Mouse (Mus musculus) E14TG2a.4 (cell line): ENCODE data around the gene Hhipl1.

Experiments
- H3K27me3 ChIP-seq: 2 replicates; pipeline ENCODE4 v1.6.1; 2014; ENCODE audit warnings: low read length, control low read depth; ENCODE audit not compliant: insufficient read depth
- H3K36me3 ChIP-seq: 2 replicates; pipeline ENCODE4 v1.6.1; 2014; ENCODE audit warnings: low read length, control low read depth; ENCODE audit not compliant: insufficient read depth
- H3K4me1 ChIP-seq: replicated peaks from 2 replicates; pipeline ENCODE4 v1.6.1; 2014; ENCODE audit warnings: low read depth, low read length, control low read depth
- H3K4me3 ChIP-seq: replicated peaks from 2 replicates; pipeline ENCODE4 v1.5.1; 2014; ENCODE audit warnings: mild to moderate bottlenecking, low read length
- H3K9me3 ChIP-seq: 2 replicates; pipeline ENCODE4 v1.6.1; 2014; ENCODE audit warnings: low read length, control low read depth
- CTCF ChIP-seq: conservative IDR thresholded peaks from 2 replicates; pipeline ENCODE4 v1.5.1; 2014; ENCODE audit warnings: low read length
- NANOG ChIP-seq: IDR thresholded peaks from 2 replicates; pipeline ENCODE4 v1.6.1; 2014; ENCODE audit warnings: borderline replicate concordance, low read length, mixed read lengths
- POU5F1 ChIP-seq: IDR thresholded peaks from 2 replicates; pipeline ENCODE4 v1.6.1; 2014; ENCODE audit warnings: low read length, borderline replicate concordance

The Hhipl1 gene

DNA sequence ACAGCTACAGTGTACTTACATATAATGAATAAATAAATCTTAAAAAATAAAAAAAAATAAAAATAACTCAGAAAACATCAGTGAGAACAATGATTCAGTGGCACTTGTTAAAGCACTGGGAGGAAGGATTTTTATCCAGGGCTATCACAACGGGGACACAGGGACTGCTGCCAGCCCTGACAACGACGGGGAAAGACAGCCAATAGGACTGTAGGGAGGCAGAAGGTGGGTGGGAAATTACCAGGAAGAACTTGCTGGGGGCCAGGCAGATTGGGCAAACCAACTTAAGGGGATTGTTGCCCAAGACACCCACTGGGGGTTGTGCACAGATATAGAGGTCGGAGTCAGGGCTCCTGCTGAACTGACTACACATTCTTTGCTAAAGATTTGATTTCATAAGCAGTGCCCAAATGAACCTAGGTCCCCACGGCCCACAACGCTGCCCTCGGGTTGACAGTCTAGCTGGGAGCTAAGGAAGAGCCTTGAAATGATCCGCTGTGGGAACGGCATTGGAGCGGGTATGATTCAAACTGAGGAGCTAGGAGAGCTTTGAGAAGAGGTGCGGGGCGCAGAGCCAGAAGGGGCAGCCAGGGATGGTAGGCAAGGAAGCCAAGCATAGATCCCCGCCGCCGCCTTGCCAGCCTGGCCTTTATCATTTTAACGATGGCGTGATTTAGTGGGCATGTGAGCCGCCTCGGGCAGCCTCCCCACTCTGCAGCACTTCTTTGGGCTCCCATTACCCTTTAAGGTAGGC, 17.8 kb upstream of the Hhipl1 start:
- no peaks in the 10 kb centered on the region for H3K9me3 ChIP-seq
- peak overlapping the region; percentile 68 for H3K4me3 ChIP-seq
- H3K27me3 ChIP-seq = peaks cover 33% of the 10 kb centered on the region
- peaks cover 70% of the 10 kb centered on the region for H3K4me1 ChIP-seq
- TF ChIP-seq CTCF (no peak), POU5F1 (no peak), NANOG (no peak)
- no peaks in the 10 kb centered on the region for H3K36me3 ChIP-seq

DNA sequence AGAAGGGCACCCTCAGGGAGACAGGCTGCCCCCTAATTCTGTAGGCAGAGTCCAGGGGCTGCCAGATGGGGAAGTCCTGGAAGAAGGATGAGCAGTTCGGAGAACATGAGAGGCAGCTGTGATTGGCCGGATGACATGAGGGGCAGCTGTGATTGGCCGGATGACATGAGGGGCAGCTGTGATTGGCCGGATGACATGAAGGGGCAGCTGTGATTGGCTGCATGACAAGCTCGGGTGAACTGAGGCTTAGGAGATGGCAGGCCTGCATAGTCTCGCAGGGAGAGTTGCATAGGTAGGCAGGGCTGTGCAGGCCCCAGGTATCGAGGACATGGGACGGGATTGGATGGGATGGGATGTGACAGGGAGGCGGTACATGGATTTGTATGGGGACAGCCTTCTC, 13.7 kb upstream of the Hhipl1 start:
- H3K27me3 ChIP-seq = peaks cover 37% of the 10 kb centered on the region
- H3K9me3 ChIP-seq = no peaks in the 10 kb centered on the region
- H3K36me3 ChIP-seq = no peaks in the 10 kb centered on the region
- peak overlapping the region; percentile 61 for H3K4me3 ChIP-seq
- no peak for TF ChIP-seq POU5F1
- TF ChIP-seq NANOG = no peak
- no peak for TF ChIP-seq CTCF
- H3K4me1 ChIP-seq = peaks cover 36% of the 10 kb centered on the region

DNA sequence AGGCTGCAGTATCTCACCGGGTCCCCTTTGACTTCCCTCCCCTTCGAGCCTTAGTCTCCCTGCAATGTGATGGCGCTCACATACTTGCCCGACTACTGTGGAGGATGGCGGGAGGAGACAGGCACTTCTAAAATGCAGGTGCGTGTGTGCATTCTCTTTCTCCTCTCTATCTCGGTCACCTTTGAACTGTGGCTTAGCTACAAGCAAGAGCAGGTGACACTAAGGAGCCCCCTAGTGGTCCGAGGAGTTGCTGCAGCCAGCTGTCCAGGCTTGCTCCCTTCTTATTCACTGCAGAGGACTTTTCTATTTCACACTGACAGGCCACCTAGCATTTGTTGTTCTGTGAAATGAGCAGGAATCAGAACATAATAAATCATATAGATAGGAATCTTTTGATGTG, 13.1 kb upstream of the Hhipl1 start:
- Histone ChIP-seq H3K4me1 (peaks cover 33% of the 10 kb centered on the region), H3K9me3 (no peaks in the 10 kb centered on the region), H3K36me3 (no peaks in the 10 kb centered on the region), H3K4me3 (peak overlapping the region; percentile 61), H3K27me3 (peaks cover 38% of the 10 kb centered on the region)
- TF ChIP-seq NANOG = no peak
- no peak for TF ChIP-seq POU5F1
- TF ChIP-seq CTCF = peak; percentile 93

DNA sequence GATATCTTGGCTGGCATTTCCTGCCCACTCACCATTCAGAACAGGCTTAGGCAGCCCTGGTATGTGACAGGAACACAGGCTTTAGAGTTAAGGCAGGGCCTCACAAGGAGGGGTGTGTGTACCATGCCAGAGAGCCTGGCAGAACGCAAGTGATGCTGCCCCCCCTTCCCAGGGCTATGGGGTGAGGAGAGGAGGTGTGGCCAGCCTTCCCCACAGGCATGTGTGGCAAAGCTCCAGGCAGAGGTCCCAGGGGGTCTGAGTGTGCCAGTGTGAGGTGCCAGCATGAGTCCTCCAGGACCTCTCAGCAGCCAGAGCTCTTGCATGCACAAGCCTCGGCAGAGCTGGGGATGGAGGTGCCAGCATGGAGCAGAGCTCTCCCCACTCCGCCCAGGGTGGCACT, 11.4 kb upstream of the Hhipl1 start:
- Histone ChIP-seq H3K27me3 (peaks cover 37% of the 10 kb centered on the region), H3K4me3 (no peak overlapping the region), H3K4me1 (peaks cover 18% of the 10 kb centered on the region), H3K36me3 (no peaks in the 10 kb centered on the region), H3K9me3 (no peaks in the 10 kb centered on the region)
- TF ChIP-seq POU5F1 (no peak), NANOG (no peak), CTCF (no peak)

DNA sequence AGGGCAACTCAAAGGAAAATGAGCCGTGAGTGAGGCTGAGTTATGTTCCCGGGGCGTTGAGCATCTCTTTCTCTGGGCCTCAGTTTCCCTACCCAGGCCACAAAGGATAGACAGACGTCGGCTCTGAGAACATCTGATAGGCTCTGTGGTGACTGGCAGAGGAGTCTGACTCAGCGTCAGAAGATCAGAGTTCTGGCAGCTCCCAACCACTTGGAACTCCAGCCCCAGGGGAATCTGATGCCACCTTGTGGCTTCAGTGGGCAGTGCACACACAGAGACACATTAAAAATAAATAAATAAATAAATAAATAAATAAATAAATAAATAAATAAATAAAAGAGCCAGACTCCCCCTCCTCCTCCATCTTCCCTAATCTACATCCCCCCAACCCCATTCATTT, 9.0 kb upstream of the Hhipl1 start:
- Histone ChIP-seq H3K4me3 (no peak overlapping the region), H3K4me1 (peaks cover 19% of the 10 kb centered on the region), H3K36me3 (no peaks in the 10 kb centered on the region), H3K9me3 (no peaks in the 10 kb centered on the region), H3K27me3 (peaks cover 28% of the 10 kb centered on the region)
- TF ChIP-seq POU5F1 (no peak), NANOG (no peak), CTCF (peak; percentile 55)

DNA sequence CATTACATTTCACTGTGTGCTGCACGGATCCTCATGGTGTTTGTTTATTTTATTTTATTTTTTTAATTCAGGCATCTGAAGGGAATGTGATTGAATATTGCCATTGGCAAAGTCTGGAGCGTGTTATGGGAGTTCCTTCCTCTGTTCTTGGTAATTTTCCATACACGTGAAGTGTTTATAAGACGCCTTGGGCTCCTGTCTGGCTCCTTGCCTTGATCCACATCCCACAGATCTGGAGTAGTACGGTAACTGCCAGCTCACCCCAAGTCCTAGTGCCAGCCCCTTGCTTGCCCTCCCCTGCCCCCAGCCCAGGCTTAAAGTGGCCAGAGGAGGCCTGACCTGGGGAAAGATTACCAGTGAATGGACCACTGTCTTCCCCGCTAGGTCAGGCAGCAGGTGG, 5.1 kb upstream of the Hhipl1 start:
- Histone ChIP-seq H3K27me3 (peaks cover 49% of the 10 kb centered on the region), H3K36me3 (no peaks in the 10 kb centered on the region), H3K4me1 (peaks cover 28% of the 10 kb centered on the region), H3K4me3 (peak overlapping the region; percentile 10; the same call in 1 of the 2 replicates), H3K9me3 (no peaks in the 10 kb centered on the region)
- TF ChIP-seq CTCF = no peak
- TF ChIP-seq POU5F1 = no peak
- no peak for TF ChIP-seq NANOG

DNA sequence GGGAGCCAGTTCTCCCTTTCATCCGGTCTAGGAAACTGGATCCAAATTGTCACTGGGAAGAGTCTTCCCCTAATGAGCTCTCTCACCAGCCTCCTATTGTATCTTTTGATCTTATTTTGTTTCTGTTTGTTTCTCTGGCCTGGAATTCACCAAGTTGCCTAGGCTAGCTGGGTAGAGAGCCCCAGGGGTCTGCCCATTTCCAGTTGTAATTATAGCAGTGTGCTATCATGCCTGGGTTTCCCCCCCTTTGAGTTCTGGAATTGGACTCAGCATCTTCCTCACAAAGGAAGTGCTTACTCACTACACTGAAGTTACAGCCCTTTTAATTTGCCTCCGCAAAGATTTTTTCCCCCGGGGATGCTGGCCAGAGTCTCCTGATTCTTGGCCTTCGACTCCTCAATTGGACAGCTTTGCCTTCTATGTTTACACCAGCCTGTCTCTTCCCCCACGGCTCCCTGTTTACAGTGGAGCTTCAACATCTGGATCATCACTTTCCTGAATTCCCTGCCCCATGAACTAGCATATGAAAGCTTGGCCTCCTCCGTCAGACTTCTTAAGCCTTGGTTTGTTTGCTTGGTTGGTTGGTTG, 2.2 kb upstream of the Hhipl1 start:
- H3K9me3 ChIP-seq = no peaks in the 10 kb centered on the region
- TF ChIP-seq NANOG (no peak), POU5F1 (no peak), CTCF (no peak)
- peaks cover 40% of the 10 kb centered on the region for H3K4me1 ChIP-seq
- H3K27me3 ChIP-seq = peaks cover 70% of the 10 kb centered on the region
- H3K4me3 ChIP-seq = no peak overlapping the region
- no peaks in the 10 kb centered on the region for H3K36me3 ChIP-seq

DNA sequence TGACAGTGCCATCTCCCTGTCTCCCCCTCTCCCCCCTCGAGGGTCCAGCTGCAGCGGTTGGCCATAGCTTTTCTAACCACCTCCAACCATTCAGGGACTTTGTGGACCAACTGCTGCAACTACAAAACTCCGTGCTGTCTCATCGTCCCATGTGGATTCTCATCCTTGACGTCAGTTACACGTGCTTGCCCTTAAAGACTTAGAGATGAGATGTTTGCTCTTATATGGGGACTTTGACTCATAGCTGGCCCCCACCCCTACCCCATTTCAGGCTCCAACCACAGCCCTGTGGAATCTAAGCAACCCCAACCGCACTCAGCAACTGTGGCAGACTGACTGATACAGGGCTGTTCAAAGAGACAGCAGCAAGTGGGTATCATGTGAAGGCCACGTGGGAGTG, 898 bp upstream of the Hhipl1 start:
- no peak for TF ChIP-seq CTCF
- TF ChIP-seq NANOG = no peak
- no peak for TF ChIP-seq POU5F1
- H3K36me3 ChIP-seq = no peaks in the 10 kb centered on the region
- H3K4me3 ChIP-seq = no peak overlapping the region
- H3K27me3 ChIP-seq = peaks cover 81% of the 10 kb centered on the region
- peaks cover 40% of the 10 kb centered on the region for H3K4me1 ChIP-seq
- no peaks in the 10 kb centered on the region for H3K9me3 ChIP-seq
